Mouse (Mus musculus): ENCODE data around the gene Lrch1. TPM values are rescaled to one million over a fixed set of nuclear protein-coding genes. Genes with fewer than 3 reads are reported as not detected.
A peak's percentile ranks its signal among the peaks of the same experiment; 100 is the strongest.

Lrch1 gene
- total and polyA plus RNA-seq, 3 experiments, result 7.5 to 17.1 (median 14.8) TPM

GRCm38 (mm10) chr14:74974136-74974651 lies 26.5 kb upstream of the Lrch1 start:
- Histone ChIP-seq H3K9ac (ENCODE audit: low read depth, low read length) (no peak overlapping the region), H3K79me2 (replicated peaks; ENCODE audit: control insufficient read depth, insufficient read depth, low read length) (no peaks in the 10 kb centered on the region), H3K36me3 (ENCODE audit: control insufficient read depth, insufficient read depth, low read length) (peaks cover 4% of the 10 kb centered on the region), H3K27me3 (ENCODE audit: control insufficient read depth, insufficient read depth, low read length) (no peaks in the 10 kb centered on the region), H3K4me1 (ENCODE audit: control insufficient read depth, insufficient read depth, low read length) (peaks cover 10% of the 10 kb centered on the region), H3K4me3 (no peak overlapping the region), H3K27ac (peak overlapping the region; percentile 59)
- 24% methylated on average over 10 of the region's 10 CpGs for WGBS
- TF ChIP-seq CTCF (IDR thresholded peaks at IDR 0.05) (no peak), POLR2A (IDR thresholded peaks at IDR 0.05; ENCODE audit: insufficient read depth, low read depth, low read length) (0 out of 2 replicates have a peak, but pooled peaks have one; percentile 21), EP300 (IDR thresholded peaks at IDR 0.05; ENCODE audit: insufficient read depth, low read depth, low read length) (0 out of 2 replicates have a peak, but pooled peaks have one; percentile 41)
- intact Hi-C loops (cut with DNase I), result loop anchor here (10.0 kb wide), 1 partner anchor 329 kb away; the partner anchor contains the start of gene Htr2a
- DNase-seq, result peak in 1 of 2 experiments; percentile 45

- Histone ChIP-seq H3K27me3 (ENCODE audit: control insufficient read depth, insufficient read depth, low read length) (no peaks in the 10 kb centered on the region), H3K36me3 (ENCODE audit: control insufficient read depth, insufficient read depth, low read length) (peaks cover 4% of the 10 kb centered on the region), H3K79me2 (replicated peaks; ENCODE audit: control insufficient read depth, insufficient read depth, low read length) (no peaks in the 10 kb centered on the region), H3K4me1 (ENCODE audit: control insufficient read depth, insufficient read depth, low read length) (peaks cover 10% of the 10 kb centered on the region), H3K4me3 (no peak overlapping the region), H3K27ac (no peak overlapping the region), H3K9ac (ENCODE audit: low read depth, low read length) (no peak overlapping the region)
- no peak for DNase-seq
- WGBS, result 66% methylated on average over 5 of the region's 5 CpGs
- TF ChIP-seq EP300 (IDR thresholded peaks at IDR 0.05; ENCODE audit: insufficient read depth, low read depth, low read length) (no peak), CTCF (IDR thresholded peaks at IDR 0.05) (no peak), POLR2A (IDR thresholded peaks at IDR 0.05; ENCODE audit: insufficient read depth, low read depth, low read length) (no peak)
- intact Hi-C loops (cut with DNase I), result loop anchor here (10.0 kb wide), 1 partner anchor 328 kb away; the partner anchor contains the start of gene Htr2a
These were observed 25.0 kb upstream of the Lrch1 start for GRCm38 (mm10) chr14:74972687-74973086.

- H3K9ac ChIP-seq (ENCODE audit: low read depth, low read length), result no peak overlapping the region
- intact Hi-C loops (cut with DNase I), result loop anchor here (10.0 kb wide), 1 partner anchor 327 kb away; the partner anchor contains the start of gene Htr2a
- DNase-seq, result no peak
- H3K79me2 ChIP-seq (replicated peaks; ENCODE audit: control insufficient read depth, insufficient read depth, low read length), result no peaks in the 10 kb centered on the region
- no peaks in the 10 kb centered on the region for H3K27me3 ChIP-seq (ENCODE audit: control insufficient read depth, insufficient read depth, low read length)
- H3K27ac ChIP-seq, result no peak overlapping the region
- TF ChIP-seq CTCF (IDR thresholded peaks at IDR 0.05) (no peak), EP300 (IDR thresholded peaks at IDR 0.05; ENCODE audit: insufficient read depth, low read depth, low read length) (no peak), POLR2A (IDR thresholded peaks at IDR 0.05; ENCODE audit: insufficient read depth, low read depth, low read length) (no peak)
- 33% methylated on average over 3 of the region's 3 CpGs for WGBS
- peaks cover 10% of the 10 kb centered on the region for H3K4me1 ChIP-seq (ENCODE audit: control insufficient read depth, insufficient read depth, low read length)
- H3K36me3 ChIP-seq (ENCODE audit: control insufficient read depth, insufficient read depth, low read length), result peaks cover 4% of the 10 kb centered on the region
- no peak overlapping the region for H3K4me3 ChIP-seq
These were observed 24.5 kb upstream of the Lrch1 start for GRCm38 (mm10) chr14:74972216-74972615.

- Histone ChIP-seq H3K4me3 (no peak overlapping the region), H3K27ac (no peak overlapping the region), H3K27me3 (ENCODE audit: control insufficient read depth, insufficient read depth, low read length) (no peaks in the 10 kb centered on the region), H3K9ac (ENCODE audit: low read depth, low read length) (no peak overlapping the region), H3K79me2 (replicated peaks; ENCODE audit: control insufficient read depth, insufficient read depth, low read length) (no peaks in the 10 kb centered on the region), H3K4me1 (ENCODE audit: control insufficient read depth, insufficient read depth, low read length) (no peaks in the 10 kb centered on the region; the same call in 1 of the 2 replicates), H3K36me3 (ENCODE audit: control insufficient read depth, insufficient read depth, low read length) (no peaks in the 10 kb centered on the region)
- intact Hi-C loops (cut with DNase I), result no loop called here
- no peak for TF ChIP-seq POLR2A (IDR thresholded peaks at IDR 0.05; ENCODE audit: insufficient read depth, low read depth, low read length)
- TF ChIP-seq CTCF (IDR thresholded peaks at IDR 0.05), result no peak
- no peak for TF ChIP-seq EP300 (IDR thresholded peaks at IDR 0.05; ENCODE audit: insufficient read depth, low read depth, low read length)
- WGBS, result 87% methylated on average over 3 of the region's 3 CpGs
- DNase-seq, result no peak
These were observed 15.7 kb upstream of the Lrch1 start for GRCm38 (mm10) chr14:74963402-74963764.

- Histone ChIP-seq H3K4me1 (ENCODE audit: control insufficient read depth, insufficient read depth, low read length) (no peaks in the 10 kb centered on the region; the same call in 1 of the 2 replicates), H3K27ac (no peak overlapping the region), H3K36me3 (ENCODE audit: control insufficient read depth, insufficient read depth, low read length) (no peaks in the 10 kb centered on the region), H3K9ac (ENCODE audit: low read depth, low read length) (no peak overlapping the region), H3K27me3 (ENCODE audit: control insufficient read depth, insufficient read depth, low read length) (no peaks in the 10 kb centered on the region), H3K79me2 (replicated peaks; ENCODE audit: control insufficient read depth, insufficient read depth, low read length) (no peaks in the 10 kb centered on the region), H3K4me3 (no peak overlapping the region)
- 75% methylated on average over 8 of the region's 8 CpGs for WGBS
- intact Hi-C loops (cut with DNase I), result no loop called here
- TF ChIP-seq POLR2A (IDR thresholded peaks at IDR 0.05; ENCODE audit: insufficient read depth, low read depth, low read length) (no peak), EP300 (IDR thresholded peaks at IDR 0.05; ENCODE audit: insufficient read depth, low read depth, low read length) (no peak), CTCF (IDR thresholded peaks at IDR 0.05) (no peak)
- no peak for DNase-seq
These were observed 15.2 kb upstream of the Lrch1 start for GRCm38 (mm10) chr14:74962713-74963401.

GRCm38 (mm10) chr14:74960568-74960967 lies 12.9 kb upstream of the Lrch1 start:
- H3K9ac ChIP-seq (ENCODE audit: low read depth, low read length), result no peak overlapping the region
- no peaks in the 10 kb centered on the region for H3K79me2 ChIP-seq (replicated peaks; ENCODE audit: control insufficient read depth, insufficient read depth, low read length)
- TF ChIP-seq EP300 (IDR thresholded peaks at IDR 0.05; ENCODE audit: insufficient read depth, low read depth, low read length) (no peak), CTCF (IDR thresholded peaks at IDR 0.05) (no peak), POLR2A (IDR thresholded peaks at IDR 0.05; ENCODE audit: insufficient read depth, low read depth, low read length) (no peak)
- no peaks in the 10 kb centered on the region for H3K36me3 ChIP-seq (ENCODE audit: control insufficient read depth, insufficient read depth, low read length)
- WGBS, result 67% methylated on average over 5 of the region's 5 CpGs
- DNase-seq, result no peak
- H3K4me1 ChIP-seq (ENCODE audit: control insufficient read depth, insufficient read depth, low read length), result no peaks in the 10 kb centered on the region; the same call in 1 of the 2 replicates
- no peak overlapping the region for H3K4me3 ChIP-seq
- intact Hi-C loops (cut with DNase I), result no loop called here
- no peak overlapping the region for H3K27ac ChIP-seq
- H3K27me3 ChIP-seq (ENCODE audit: control insufficient read depth, insufficient read depth, low read length), result no peaks in the 10 kb centered on the region
